Mouse (Mus musculus) heart, postnatal 25 days (tissue): ENCODE results near the gene Dhh. TPM values are rescaled to one million over a fixed set of nuclear protein-coding genes. Genes with fewer than 3 reads are reported as not detected.

Experiments used
- DNase-seq: peaks from one replicate; pipeline ENCODE4 v3.0.0; 2022; ENCODE audit warnings: low spot score
- intact Hi-C: fragments of 180-260 bp; cut with DNase I; formaldehyde crosslinking; loops from one replicate; pipeline ENCODE4 v1.15.1; 2025
- total RNA-seq, 2 experiments: library from RNA; stranded (reverse); gene quantifications; 2 replicates each; pipeline ENCODE4 v1.2.3; 2021

Gene Dhh
- total RNA-seq, 2 experiments from 2014 or later: 1.8 TPM

DNA sequence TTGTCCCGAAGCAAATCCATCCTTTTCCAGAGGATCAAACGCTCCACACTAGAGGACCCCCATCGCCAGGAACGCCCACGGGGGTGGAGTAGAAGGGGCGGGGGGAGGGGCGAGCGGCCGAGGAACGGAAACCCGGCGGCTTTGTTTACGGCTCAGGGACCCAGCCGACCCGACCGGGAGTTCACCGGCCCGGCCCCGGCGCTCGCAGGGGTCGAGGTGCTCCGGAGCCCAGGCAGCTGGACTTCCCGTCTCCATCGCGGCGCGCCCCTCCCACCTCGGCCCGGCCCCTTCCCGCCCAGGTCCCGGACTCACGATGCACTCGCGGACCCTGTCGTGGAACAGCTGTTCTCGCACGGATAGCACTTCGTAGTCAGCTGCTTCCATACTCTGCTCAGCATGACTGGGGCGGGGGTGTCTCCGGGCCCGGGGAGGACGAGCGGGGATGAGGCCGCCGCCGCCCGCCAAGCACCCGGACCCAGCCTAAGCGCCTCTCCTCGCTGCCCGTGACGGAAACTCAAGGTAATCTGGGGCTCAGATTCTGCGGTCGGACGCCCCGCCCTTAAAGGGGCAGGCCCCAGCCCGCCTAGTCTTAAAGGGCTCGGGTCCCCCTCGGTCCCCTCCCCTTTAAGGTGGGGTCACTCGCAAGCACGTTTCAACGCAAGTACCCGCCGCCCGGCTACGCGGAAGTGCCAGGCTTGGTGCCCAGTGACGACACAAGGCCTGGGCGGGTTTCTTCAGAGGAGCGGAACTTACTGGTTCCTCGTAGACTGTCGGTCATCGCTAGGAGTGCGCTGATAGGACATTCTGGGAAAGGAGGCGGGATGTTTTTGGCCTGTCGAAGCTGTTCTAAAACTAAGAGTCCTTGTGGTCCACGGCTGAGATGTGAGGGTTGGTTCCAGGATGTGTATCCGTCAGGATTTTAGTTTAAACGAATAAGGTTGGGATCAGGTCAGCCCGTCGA, 19.5 kb upstream of the Dhh start, which contains the start of gene Lmbr1l:
Gene Lmbr1l (minus strand): TSS at position 694 of the 961 bp plus-strand sequence.
- DNase-seq: peak; percentile 100
- intact Hi-C loops: loop anchor here (5.0 kb wide), 1 partner anchor 36 kb away; no protein-coding TSS in a partner anchor

DNA sequence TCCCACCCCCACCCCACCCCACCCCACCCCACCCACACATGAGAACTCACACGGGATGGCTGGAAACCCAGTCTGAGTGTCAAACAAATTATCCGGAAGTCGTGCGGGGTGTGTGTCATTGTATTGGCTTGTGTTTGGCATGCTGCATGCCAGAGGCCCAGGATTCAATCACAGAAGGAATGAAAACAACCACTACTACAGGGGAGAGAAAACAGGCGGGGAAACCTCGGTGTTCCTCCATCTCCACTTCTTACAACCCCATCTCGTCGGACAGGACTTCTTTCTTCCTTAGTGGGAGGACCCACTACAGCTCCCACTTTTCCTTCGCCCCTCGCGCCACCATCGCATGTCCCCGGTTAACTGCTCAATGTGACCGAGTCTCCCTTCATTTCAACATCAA, 18.8 kb upstream of the Dhh start:
- intact Hi-C loops: loop anchor here (5.0 kb wide), 1 partner anchor 35 kb away; no protein-coding TSS in a partner anchor
- no peak for DNase-seq

DNA sequence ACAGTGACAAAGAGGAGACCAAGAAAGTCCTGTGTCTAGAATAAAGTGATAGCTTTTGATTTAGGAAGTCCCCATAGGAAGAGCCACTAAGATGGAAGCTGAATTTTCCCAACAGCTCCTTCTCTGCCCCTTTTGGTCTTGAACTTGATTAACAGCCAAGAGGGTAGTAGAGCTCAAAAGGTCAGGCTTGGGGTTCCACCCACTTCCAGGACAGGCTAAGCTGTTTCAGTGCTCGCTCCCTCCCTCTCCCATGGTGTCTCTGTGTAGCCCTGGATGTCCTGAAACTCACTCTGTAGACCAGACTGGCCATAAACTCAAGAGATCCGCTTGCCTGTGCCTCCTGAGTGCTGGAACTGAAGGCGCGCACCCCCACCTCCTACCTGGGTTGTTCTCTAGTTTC, 17.7 kb upstream of the Dhh start:
- intact Hi-C loops: loop anchor here (5.0 kb wide), 1 partner anchor 34 kb away; no protein-coding TSS in a partner anchor
- no peak for DNase-seq

DNA sequence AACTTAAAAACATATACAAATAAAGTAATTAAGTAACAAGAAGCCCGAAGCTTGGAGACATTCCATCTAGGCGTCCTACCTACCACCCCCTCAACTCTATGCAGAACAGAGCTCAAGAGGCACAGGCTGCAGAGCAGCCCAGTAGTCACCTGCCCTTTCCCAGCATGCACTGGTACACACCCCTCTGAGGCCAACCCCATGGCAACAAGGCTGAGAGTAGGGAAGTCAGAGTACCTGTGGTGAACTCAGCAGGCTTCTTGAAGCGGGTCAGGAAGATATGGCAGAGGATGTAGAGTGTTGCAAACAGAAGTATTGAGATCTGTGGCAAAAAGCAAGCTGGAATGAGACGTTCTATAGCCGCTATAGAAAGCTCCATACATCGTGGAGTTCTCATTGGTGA, 16.6 kb upstream of the Dhh start:
- no peak for DNase-seq
- intact Hi-C loops: loop anchor here (5.0 kb wide), 1 partner anchor 33 kb away; no protein-coding TSS in a partner anchor

DNA sequence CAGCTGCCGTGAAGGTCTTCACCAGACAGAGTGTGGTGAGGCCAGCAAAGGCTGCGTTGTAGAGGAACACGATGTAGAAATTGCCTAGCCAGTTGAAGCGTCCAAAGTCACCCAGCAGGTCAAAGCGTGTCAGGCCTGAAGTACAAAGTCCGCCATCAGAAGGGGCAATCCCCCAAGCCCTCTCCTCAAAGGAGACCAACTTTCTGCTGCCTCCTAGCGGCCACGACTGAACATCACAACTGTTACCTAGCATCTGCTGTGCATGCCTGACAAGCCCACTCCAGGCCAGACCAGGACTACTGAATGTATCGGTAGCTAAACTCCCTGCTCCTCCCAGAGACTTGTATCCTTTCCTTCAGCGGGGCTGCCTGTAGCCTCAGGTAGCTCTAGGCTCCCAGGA, 6.4 kb upstream of the Dhh start:
- intact Hi-C loops: no loop called here
- DNase-seq: no peak

DNA sequence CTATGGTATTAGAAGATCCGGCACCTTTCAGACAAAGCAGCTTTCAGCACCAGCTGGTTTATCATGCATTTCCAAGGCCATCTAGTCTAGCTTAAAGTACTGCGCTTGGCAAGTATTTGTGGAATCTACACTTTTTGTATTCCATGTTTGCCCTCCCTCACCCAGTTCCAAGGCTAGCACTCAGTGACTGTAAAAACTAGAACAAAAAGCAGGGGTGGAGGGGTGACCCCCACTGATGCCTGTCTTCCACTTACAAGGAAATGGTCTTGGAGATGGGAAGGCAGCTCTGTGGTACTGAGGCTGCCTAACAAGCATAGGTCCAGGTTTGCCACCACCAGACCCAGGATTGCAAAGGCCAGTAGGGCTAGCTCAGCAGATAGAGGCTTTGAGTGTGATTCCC, 4.3 kb upstream of the Dhh start:
- no peak for DNase-seq
- intact Hi-C loops: no loop called here

DNA sequence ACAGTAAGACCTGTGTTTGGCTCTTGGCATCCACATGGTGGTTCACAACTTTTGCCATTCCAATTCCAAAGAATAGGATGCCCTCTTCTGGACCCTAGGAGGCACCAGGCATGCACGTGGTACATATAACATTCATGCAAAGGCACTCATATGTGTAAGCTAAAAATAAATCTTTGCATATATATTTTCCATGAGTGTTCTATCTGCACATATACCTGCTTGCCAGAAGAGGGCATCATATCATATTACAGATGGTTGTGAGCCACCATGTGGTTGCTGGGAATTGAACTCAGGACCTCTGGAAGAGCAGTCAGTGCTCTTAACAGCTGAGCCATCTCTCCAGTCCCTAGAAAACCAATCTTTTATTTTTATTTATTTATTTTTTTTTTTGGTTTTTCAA, 3.2 kb upstream of the Dhh start:
- no peak for DNase-seq
- intact Hi-C loops: no loop called here

DNA sequence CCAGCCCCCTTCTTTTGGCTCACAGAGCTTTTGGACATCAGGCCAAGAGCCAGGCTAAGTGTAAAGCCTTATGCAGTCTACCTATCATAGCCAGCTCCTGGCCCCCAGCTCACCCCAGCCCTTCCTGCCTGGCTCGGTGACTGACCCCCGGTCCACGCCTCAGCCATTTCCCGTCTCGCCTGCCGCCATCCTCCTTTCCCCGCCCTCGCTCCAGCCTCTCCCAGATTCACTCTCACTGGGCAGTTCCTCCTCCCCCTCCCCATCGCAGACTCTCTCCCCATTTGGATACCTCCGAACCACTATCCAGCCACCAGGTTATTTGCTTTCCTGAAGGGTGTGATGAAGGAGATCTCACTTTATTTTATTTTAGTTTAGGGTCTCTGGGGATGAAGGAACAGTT, 845 bp downstream of the Dhh start:
- DNase-seq: peak; percentile 39
- intact Hi-C loops: no loop called here

DNA sequence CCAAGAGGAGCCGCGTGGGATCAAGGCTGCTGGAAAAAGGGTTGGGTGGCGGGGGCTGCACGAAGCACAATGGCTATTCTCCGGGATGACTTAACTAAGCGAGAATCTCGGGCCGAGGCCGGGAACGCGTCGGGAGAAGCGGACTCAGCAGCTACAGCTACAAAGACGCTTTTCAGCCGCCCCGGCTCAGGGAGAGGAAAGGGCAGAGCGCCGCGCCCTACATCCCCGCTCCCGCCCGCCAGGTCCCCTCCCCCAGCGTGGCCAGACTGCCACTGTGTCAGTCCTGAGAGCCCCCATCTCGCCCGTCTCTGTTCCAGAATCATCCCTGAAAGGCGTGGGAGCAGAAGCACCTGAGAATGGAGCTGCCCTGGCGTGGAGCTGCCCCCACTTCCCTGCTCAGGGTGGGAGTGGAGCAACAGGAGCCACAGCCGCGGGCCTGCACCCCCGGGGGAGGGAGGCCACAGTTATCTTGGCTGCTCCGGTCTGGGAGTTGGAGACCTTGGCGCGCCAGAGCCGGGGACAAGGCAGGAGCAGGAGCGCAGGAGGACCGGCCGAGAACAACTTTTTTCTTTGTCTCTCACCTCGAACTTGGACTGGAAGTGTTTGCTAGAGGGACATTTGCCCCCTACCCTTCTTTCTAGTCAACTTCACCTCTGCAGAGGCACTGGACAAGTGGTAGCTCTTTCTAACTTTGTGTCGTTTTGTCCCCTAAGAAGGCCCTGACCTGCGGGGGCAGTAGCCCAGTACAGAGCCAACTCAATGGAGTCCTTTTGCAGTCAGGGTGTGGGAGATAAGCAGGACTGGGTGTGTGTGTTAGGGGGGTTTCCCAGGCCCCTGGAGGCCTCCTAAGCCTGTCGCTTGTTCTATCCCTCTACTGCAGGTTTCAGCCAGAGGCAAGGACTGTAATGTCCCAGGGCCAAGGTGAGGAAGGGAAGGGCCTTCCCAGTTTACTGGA, 2.4 kb downstream of the Dhh start:
- DNase-seq: no peak
- intact Hi-C loops: no loop called here

DNA sequence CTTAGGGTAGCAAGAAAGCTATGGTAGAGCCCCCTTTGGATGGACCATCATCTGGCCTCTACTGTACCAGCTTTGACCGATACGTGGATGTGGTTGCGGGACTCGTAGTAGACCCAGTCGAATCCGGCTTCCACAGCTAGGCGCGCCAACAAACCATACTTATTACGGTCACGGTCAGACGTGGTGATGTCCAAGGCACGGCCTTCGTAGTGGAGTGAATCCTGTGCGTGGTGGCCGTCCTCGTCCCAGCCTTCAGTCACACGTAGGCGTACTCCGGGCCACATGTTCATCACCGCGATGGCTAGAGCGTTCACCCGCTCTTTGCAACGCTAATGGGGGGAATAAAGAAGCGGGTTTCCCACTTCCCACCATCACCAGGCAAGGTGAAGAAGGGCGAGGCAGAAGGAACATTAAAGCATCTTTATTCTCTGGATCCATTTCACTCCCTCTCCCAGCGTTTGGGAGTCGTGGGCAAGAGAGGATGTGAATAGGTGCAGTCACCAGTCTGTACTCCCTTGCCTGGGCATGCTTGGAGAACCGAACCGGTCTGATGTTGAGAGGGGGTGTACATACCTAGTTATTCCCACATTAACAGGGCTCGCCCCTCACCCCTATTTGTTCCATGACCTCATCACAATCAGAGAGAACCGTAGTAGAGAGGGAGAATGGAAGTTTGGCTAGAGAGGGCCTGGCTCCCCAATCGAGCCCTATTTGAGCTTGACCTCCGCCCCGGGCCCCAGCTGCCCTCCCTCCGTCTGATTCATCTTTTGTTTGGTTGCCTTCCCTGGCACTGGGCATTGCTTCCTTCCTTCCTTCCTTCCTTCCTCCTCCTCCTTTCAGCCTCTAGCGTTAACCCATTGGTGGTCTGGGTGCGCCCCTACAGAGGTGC, 3.4 kb downstream of the Dhh start:
- no peak for DNase-seq
- intact Hi-C loops: no loop called here

DNA sequence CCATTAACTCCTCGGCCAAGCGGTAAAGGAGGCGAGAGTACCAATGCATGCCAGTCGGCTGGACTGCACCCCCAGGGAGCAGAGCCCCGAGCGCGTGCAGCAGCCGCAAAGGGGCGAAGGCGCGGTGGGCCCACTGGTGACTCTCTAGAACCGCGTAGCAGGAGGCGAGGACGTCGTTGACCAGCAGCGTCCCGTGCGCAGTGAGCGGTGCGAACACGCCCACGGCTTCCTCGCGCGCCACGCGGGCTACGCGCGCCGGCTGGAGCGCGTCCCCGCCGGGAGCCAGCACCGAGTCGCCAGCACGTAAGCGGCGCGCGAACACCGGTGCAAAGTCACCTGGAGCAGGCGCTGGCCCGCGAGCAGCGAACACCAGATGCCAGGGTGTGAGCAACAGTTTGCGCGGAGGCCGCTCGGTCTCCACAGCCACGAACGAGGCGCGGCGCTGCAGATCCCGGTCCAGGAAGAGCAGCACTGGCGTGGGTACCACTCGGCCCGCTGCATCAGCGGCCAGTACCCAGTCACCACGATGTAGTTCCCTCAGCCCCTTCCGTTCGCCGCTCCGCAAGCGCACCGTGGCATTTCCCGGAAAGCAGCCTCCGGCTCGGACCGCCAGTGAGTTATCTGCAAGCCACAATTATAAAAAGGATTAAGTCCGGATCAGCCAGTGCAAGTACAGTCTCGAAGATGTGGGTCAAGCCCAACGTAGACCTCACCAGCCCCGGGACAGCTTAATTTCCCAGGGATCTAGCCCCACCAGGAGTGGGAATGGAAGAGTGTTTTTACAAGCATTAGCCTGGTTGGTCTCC, 4.2 kb downstream of the Dhh start, which contains the start of gene Rhebl1:
Gene Rhebl1 (minus strand): TSS at position 601 of the 806 bp plus-strand sequence.
- no peak for DNase-seq
- intact Hi-C loops: loop anchor here (2.0 kb wide), 2 partner anchors 35 to 101 kb away; no protein-coding TSS in a partner anchor

DNA sequence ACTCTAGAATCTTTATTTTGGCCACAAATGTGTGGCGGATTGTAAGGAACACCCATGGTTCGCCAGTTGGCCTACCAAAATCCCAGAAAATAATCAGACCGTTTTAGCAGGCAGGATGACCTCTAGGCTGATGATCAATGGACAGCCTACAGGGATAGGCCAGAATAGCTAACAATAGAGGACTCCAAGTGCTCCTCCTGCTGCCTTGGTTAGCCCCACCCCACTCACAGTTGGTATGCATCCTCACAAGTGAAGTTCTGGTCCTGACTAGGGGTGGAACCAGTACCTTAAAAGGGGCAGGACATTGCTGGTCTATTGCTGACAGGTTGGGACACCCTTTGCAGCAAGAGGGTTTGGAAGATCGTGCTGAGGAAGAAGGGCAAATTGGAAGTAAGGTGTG, 5.3 kb downstream of the Dhh start:
- no peak for DNase-seq
- intact Hi-C loops: loop anchor here (2.0 kb wide), 2 partner anchors 36 to 102 kb away; no protein-coding TSS in a partner anchor

DNA sequence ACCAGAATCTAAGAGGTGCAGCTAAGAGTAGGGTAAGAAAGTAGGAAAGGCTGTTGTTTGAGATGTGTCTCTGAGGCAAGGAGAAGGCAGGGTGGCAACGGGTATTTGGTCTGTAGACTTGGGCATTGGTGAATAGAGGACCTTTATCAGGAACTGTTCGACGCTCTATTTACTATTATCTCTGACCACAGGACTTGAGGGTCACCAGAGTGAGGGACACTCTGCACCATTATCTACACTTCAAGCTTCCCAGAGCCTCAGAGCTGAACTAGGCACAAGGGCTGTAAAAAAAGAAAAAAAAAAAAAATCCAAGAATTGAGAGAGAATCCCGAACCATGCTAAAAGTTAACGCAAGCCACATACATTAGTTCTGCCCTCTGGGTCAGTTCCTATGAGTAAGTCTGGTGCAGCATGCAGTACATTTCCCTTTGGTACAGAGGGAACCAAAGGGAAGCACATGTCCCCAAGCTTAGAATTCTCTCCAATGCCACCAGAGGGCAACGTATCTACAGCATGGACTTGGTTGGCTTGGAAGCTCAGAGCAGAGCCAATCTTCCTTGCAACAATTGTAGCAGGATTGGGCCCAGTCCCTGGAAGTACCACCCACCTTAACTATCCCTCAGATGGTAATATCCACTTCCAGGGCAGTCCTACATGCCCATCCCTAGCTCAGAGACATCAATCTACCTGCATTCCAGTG, 6.3 kb downstream of the Dhh start:
- intact Hi-C loops: loop anchor here (2.0 kb wide), 2 partner anchors 37 to 103 kb away; no protein-coding TSS in a partner anchor
- DNase-seq: no peak

DNA sequence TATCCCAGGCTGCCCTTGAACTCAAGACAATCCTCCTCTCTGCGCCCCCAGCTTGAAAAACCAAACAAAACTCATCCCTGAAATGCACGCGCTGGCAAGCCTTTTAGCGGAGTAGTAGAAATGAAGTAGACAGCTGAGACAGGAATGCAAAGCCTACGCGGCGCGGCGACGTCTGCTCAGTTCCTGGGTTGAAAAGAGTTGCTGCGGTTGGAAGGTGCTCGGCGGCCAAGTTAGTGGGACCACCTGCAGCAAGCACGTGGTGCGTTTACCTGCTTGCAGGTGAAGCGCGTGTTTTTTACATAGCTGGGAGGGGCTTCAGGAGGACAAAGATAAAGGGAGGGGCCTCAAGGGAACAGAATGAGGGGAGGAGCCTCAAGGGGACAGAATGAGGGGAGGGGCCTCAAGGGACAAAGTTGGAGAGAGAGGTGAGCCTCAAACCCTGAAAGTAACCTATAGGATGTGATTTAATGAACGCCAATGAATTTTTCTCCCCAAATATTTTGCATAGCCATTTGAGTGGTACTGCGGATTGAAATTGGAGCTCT, 7.1 kb downstream of the Dhh start:
- intact Hi-C loops: no loop called here
- no peak for DNase-seq

DNA sequence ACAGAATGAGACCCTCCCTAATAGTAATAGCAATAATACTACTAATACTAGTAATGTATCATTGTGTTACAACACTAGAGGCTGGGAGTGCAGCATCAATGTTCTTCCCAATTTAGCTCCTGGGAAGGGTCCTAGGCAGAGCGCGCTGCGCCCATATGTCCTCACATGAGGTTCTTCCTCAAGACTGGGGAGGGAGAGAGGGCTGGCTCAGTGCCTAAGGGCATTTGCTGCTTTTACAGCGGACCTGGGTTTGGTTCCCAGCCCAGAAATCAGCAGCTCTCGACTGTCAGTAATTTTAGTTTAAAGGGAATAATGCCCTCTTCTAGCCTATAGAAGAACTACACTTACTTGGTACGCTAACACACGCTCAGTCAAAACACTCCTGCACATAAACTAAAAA, 10.8 kb downstream of the Dhh start:
- DNase-seq: no peak
- intact Hi-C loops: no loop called here

DNA sequence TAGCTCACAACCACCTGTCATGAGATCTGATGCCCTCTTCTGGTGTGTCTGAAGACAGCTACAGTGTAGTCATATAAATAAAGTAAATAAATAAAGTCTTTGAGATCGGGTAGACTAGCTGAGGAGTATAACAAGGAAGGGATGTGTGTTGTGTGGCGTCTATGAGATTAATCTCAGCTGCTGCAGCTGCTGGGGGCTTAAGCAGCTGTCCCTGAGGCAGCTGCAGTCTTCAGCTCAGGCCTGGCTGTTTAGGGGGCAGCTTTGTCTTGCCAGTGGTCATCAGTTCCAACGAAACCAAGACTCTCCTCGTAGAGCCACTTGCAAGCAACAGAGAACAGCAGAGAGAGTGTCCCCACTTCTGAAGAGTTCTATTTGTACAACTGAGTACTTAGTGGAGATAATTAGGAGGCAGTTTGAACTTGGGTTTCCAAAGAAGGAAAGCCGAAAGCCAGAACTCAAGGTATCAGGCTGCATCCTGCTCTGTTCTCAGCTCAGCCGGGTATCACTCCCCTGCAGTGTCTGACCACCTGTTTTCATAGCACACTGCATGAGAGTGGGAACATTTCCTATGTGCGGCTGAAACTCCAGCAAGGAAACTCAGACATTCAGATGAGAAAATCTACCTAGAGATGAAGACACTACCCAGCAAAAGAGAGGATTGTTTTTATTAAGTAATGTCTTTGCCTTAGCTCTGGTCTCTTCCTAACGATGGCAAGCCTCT, 11.5 kb downstream of the Dhh start:
- intact Hi-C loops: no loop called here
- DNase-seq: no peak

DNA sequence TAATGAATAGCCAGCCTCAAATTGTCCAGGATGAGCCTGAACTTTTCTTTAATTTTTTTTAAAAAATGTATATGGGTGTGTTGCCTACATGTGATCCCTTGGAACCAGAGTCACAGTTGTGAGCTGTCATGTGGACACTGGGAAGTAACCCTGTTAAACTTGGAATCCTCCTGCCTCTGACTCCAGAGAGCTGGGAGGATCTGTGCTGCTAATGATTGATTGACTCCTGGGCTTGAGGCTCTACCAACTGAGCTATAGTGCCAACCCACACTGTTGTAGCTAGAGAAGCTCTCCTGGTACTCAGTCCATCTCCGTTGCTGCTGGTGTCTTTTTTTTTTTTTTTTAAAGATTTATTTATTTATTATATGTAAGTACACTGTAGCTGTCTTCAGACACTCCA, 14.2 kb downstream of the Dhh start:
- DNase-seq: no peak
- intact Hi-C loops: loop anchor here (5.0 kb wide), 1 partner anchor 33 kb away; the partner anchor contains the start of gene Lmbr1l
